Mouse (Mus musculus) midbrain, embryonic 15.5 days (tissue): ENCODE measurements around the gene Agtpbp1. TPM values are rescaled to one million over a fixed set of nuclear protein-coding genes. Genes with fewer than 3 reads are reported as not detected.

Source experiments
- ATAC-seq: fragments of 200-750 bp; cut with Nextera tagmentation; replicated peaks from 2 replicates; pipeline ENCODE4 v1.8.0; 2017; ENCODE audit warnings: moderate TSS enrichment
- H3K27ac ChIP-seq: fragments of 300-500 bp; sonication (generic); 2 replicates; pipeline ENCODE4 v1.5.1; 2015; ENCODE audit warnings: mild to moderate bottlenecking, inconsistent platforms
- H3K27me3 ChIP-seq: fragments of 300-500 bp; sonication (generic); replicated peaks from 2 replicates; pipeline ENCODE4 v1.6.1; 2015; ENCODE audit warnings: inconsistent platforms
- H3K36me3 ChIP-seq: fragments of 300-500 bp; sonication (generic); replicated peaks from 2 replicates; pipeline ENCODE4 v1.6.1; 2015; ENCODE audit warnings: inconsistent platforms
- H3K4me1 ChIP-seq: fragments of 300-500 bp; sonication (generic); 2 replicates; pipeline ENCODE4 v1.6.1; 2015; ENCODE audit warnings: inconsistent platforms
- H3K4me2 ChIP-seq: fragments of 300-500 bp; sonication (generic); 2 replicates; pipeline ENCODE4 v1.6.1; 2015; ENCODE audit warnings: inconsistent platforms, mild to moderate bottlenecking, moderate library complexity
- H3K4me3 ChIP-seq: fragments of 300-500 bp; sonication (generic); 2 replicates; pipeline ENCODE4 v1.5.1; 2015; ENCODE audit warnings: mild to moderate bottlenecking, inconsistent platforms
- H3K9ac ChIP-seq: fragments of 300-500 bp; sonication (generic); 2 replicates; pipeline ENCODE4 v1.6.1; 2015; ENCODE audit warnings: mild to moderate bottlenecking, inconsistent platforms
- H3K9me3 ChIP-seq: fragments of 300-500 bp; sonication (generic); 2 replicates; pipeline ENCODE4 v1.6.1; 2016; ENCODE audit warnings: inconsistent platforms
- WGBS: fragments of 180-500 bp; shearing (Covaris S2); methylation state at CpG from one replicate; pipeline ENCODE4 v1.1.7; 2015; ENCODE audit warnings: mixed read lengths; 5-methylcytosine and 5-hydroxymethylcytosine counted together
- polyA plus RNA-seq: library from polyadenylated mRNA; unstranded; fragments of >200 nt; fragmentation: Nextera tagmentation; extraction: Ambion mirVana; gene quantifications from 2 replicates; pipeline ENCODE4 v1.2.1, GENCODE M21; 2015

Agtpbp1 gene
- polyA plus RNA-seq, 1 experiment from 2014 or later, result 70.4 TPM

- Histone ChIP-seq H3K9me3 (no peaks in the 10 kb centered on the region), H3K36me3 (no peaks in the 10 kb centered on the region), H3K27ac (no peak overlapping the region), H3K27me3 (no peaks in the 10 kb centered on the region), H3K4me3 (no peak overlapping the region), H3K9ac (no peak overlapping the region), H3K4me2 (no peak overlapping the region), H3K4me1 (no peaks in the 10 kb centered on the region)
- no peak for ATAC-seq
- WGBS, result 76% methylated on average over 6 of the region's 6 CpGs
These were observed 140.7 kb downstream of the Agtpbp1 start for GRCm38 (mm10) chr13:59444371-59444770.

GRCm38 (mm10) chr13:59439683-59440082 is 145.3 kb downstream of the Agtpbp1 start:
- no peak overlapping the region for H3K4me3 ChIP-seq
- 90% methylated on average over 1 of the region's 1 CpGs for WGBS
- no peaks in the 10 kb centered on the region for H3K27me3 ChIP-seq
- no peak overlapping the region for H3K27ac ChIP-seq
- no peak overlapping the region for H3K4me2 ChIP-seq
- no peak for ATAC-seq
- H3K9ac ChIP-seq, result no peak overlapping the region
- H3K4me1 ChIP-seq, result no peaks in the 10 kb centered on the region
- no peaks in the 10 kb centered on the region for H3K36me3 ChIP-seq
- H3K9me3 ChIP-seq, result no peaks in the 10 kb centered on the region

GRCm38 (mm10) chr13:59434554-59434953 is 150.5 kb downstream of the Agtpbp1 start:
- H3K9ac ChIP-seq, result no peak overlapping the region
- H3K4me1 ChIP-seq, result peaks cover 6% of the 10 kb centered on the region
- no peaks in the 10 kb centered on the region for H3K36me3 ChIP-seq
- no peaks in the 10 kb centered on the region for H3K9me3 ChIP-seq
- no peaks in the 10 kb centered on the region for H3K27me3 ChIP-seq
- no peak overlapping the region for H3K4me2 ChIP-seq
- WGBS, result 94% methylated on average over 1 of the region's 1 CpGs
- no peak overlapping the region for H3K27ac ChIP-seq
- no peak overlapping the region for H3K4me3 ChIP-seq
- ATAC-seq, result no peak

- H3K4me2 ChIP-seq, result peak overlapping the region; percentile 12; the same call in 1 of the 2 replicates
- H3K27ac ChIP-seq, result peak overlapping the region; percentile 20; the same call in 1 of the 2 replicates
- H3K4me3 ChIP-seq, result no peak overlapping the region
- peak; percentile 84 for ATAC-seq
- H3K4me1 ChIP-seq, result peaks cover 6% of the 10 kb centered on the region
- H3K9me3 ChIP-seq, result no peaks in the 10 kb centered on the region
- no peak overlapping the region for H3K9ac ChIP-seq
- no peaks in the 10 kb centered on the region for H3K36me3 ChIP-seq
- WGBS, result 65% methylated on average over 18 of the region's 18 CpGs
- H3K27me3 ChIP-seq, result no peaks in the 10 kb centered on the region
These were observed 153.7 kb downstream of the Agtpbp1 start for GRCm38 (mm10) chr13:59431124-59431864.

GRCm38 (mm10) chr13:59429369-59429768 is 155.7 kb downstream of the Agtpbp1 start:
- Histone ChIP-seq H3K27me3 (no peaks in the 10 kb centered on the region), H3K4me1 (peaks cover 6% of the 10 kb centered on the region), H3K4me3 (no peak overlapping the region), H3K9ac (no peak overlapping the region), H3K9me3 (no peaks in the 10 kb centered on the region), H3K36me3 (no peaks in the 10 kb centered on the region), H3K4me2 (no peak overlapping the region), H3K27ac (no peak overlapping the region)
- 94% methylated on average over 6 of the region's 6 CpGs for WGBS
- ATAC-seq, result no peak

GRCm38 (mm10) chr13:59423871-59424270 is 161.2 kb downstream of the Agtpbp1 start:
- no peaks in the 10 kb centered on the region for H3K9me3 ChIP-seq
- no peak for ATAC-seq
- H3K9ac ChIP-seq, result no peak overlapping the region
- no peak overlapping the region for H3K4me2 ChIP-seq
- H3K36me3 ChIP-seq, result no peaks in the 10 kb centered on the region
- no peak overlapping the region for H3K4me3 ChIP-seq
- no peaks in the 10 kb centered on the region for H3K27me3 ChIP-seq
- WGBS, result 52% methylated on average over 5 of the region's 5 CpGs
- no peaks in the 10 kb centered on the region for H3K4me1 ChIP-seq
- no peak overlapping the region for H3K27ac ChIP-seq

- no peak overlapping the region for H3K9ac ChIP-seq
- H3K9me3 ChIP-seq, result no peaks in the 10 kb centered on the region
- H3K27ac ChIP-seq, result no peak overlapping the region
- H3K36me3 ChIP-seq, result no peaks in the 10 kb centered on the region
- no peak for ATAC-seq
- H3K27me3 ChIP-seq, result no peaks in the 10 kb centered on the region
- H3K4me3 ChIP-seq, result no peak overlapping the region
- no peaks in the 10 kb centered on the region for H3K4me1 ChIP-seq
- no peak overlapping the region for H3K4me2 ChIP-seq
- 81% methylated on average over 15 of the region's 15 CpGs for WGBS
These were observed 168.3 kb downstream of the Agtpbp1 start for GRCm38 (mm10) chr13:59416530-59417230.

GRCm38 (mm10) chr13:59413885-59414284 is 171.1 kb downstream of the Agtpbp1 start:
- no peak for ATAC-seq
- H3K27ac ChIP-seq, result no peak overlapping the region
- H3K9ac ChIP-seq, result no peak overlapping the region
- H3K27me3 ChIP-seq, result no peaks in the 10 kb centered on the region
- H3K9me3 ChIP-seq, result no peaks in the 10 kb centered on the region
- H3K36me3 ChIP-seq, result no peaks in the 10 kb centered on the region
- no peak overlapping the region for H3K4me3 ChIP-seq
- 85% methylated on average over 9 of the region's 9 CpGs for WGBS
- no peak overlapping the region for H3K4me2 ChIP-seq
- H3K4me1 ChIP-seq, result no peaks in the 10 kb centered on the region

GRCm38 (mm10) chr13:59412672-59413071 is 172.4 kb downstream of the Agtpbp1 start:
- Histone ChIP-seq H3K4me1 (no peaks in the 10 kb centered on the region), H3K4me2 (no peak overlapping the region), H3K4me3 (no peak overlapping the region), H3K9ac (no peak overlapping the region), H3K36me3 (no peaks in the 10 kb centered on the region), H3K9me3 (no peaks in the 10 kb centered on the region), H3K27ac (no peak overlapping the region), H3K27me3 (no peaks in the 10 kb centered on the region)
- ATAC-seq, result no peak
- WGBS, result 93% methylated on average over 4 of the region's 4 CpGs

GRCm38 (mm10) chr13:59407182-59407581 is 177.8 kb downstream of the Agtpbp1 start:
- Histone ChIP-seq H3K4me1 (peaks cover 7% of the 10 kb centered on the region), H3K4me2 (no peak overlapping the region), H3K9ac (no peak overlapping the region), H3K9me3 (no peaks in the 10 kb centered on the region), H3K27me3 (no peaks in the 10 kb centered on the region), H3K27ac (no peak overlapping the region), H3K4me3 (no peak overlapping the region), H3K36me3 (no peaks in the 10 kb centered on the region)
- WGBS, result 90% methylated on average over 6 of the region's 6 CpGs
- no peak for ATAC-seq

- 37% methylated on average over 14 of the region's 14 CpGs for WGBS
- ATAC-seq, result peak; percentile 90
- Histone ChIP-seq H3K4me2 (no peak overlapping the region), H3K4me3 (no peak overlapping the region), H3K9ac (no peak overlapping the region), H3K36me3 (no peaks in the 10 kb centered on the region), H3K4me1 (peaks cover 15% of the 10 kb centered on the region), H3K9me3 (no peaks in the 10 kb centered on the region), H3K27ac (peak overlapping the region; percentile 73), H3K27me3 (no peaks in the 10 kb centered on the region)
These were observed 182.8 kb downstream of the Agtpbp1 start for GRCm38 (mm10) chr13:59402026-59402775.

- Histone ChIP-seq H3K9ac (no peak overlapping the region), H3K4me1 (peaks cover 11% of the 10 kb centered on the region), H3K27ac (no peak overlapping the region), H3K9me3 (no peaks in the 10 kb centered on the region), H3K27me3 (no peaks in the 10 kb centered on the region), H3K4me2 (no peak overlapping the region), H3K4me3 (no peak overlapping the region), H3K36me3 (no peaks in the 10 kb centered on the region)
- WGBS, result 27% methylated on average over 3 of the region's 3 CpGs
- ATAC-seq, result no peak
These were observed 187.5 kb downstream of the Agtpbp1 start for GRCm38 (mm10) chr13:59397571-59397970.
